Mouse (Mus musculus) CD4-positive, CD25-positive, alpha-beta regulatory T cell, adult 4 months (primary cell): ENCODE data around the gene Lrp2. TPM values are rescaled to one million over a fixed set of nuclear protein-coding genes. Genes with fewer than 3 reads are reported as not detected.

ENCODE experiments used
- ATAC-seq: one replicate; pipeline ENCODE4 v1.8.0; 2017
- polyA plus RNA-seq, 2 experiments: library from polyadenylated mRNA; unstranded; fragments of 100-300 nt; shearing (Covaris generic); gene quantifications; one replicate each; pipeline ENCODE4 v1.2.1; 2017

Gene Lrp2
- polyA plus RNA-seq, 2 experiments from 2014 or later = 0.01 TPM; not detected in 1

DNA sequence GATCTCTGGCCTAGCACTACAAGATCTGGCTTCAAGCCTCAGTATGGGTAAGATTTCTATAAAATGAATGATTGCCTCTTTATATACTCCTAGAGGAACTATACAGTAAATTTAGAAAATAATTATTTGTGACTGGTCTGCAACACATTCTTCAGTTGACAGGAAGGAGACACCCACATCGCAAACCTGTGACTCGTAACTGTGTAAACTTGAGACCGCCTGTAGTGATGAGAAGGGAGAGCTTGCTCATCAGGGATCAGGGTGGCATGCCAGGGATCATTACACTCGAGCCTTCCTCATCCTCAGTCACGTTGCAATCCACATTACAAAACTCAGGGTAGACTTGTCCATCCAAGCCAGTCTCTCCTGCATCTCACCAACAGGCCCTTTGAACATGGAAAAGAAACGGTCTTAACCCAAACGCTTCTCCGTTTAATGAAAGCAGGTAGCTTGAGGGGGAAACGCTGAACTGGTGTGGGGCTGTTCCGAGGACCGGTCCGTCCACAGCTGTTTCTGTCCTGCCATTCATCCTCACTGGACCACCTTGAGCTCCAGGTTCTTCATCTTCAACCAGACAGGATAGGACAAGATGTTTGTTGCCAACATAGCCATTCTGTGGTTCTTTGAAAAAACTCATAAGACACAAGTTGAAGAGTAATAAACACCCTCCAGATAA, 189.0 kb downstream of the Lrp2 start:
- no peak for ATAC-seq

GRCm38 (mm10) chr2:69395597-69396248, 190.1 kb downstream of the Lrp2 start:
- no peak for ATAC-seq

- no peak for ATAC-seq
Observed at GRCm38 (mm10) chr2:69393947-69394346, 191.9 kb downstream of the Lrp2 start.

DNA sequence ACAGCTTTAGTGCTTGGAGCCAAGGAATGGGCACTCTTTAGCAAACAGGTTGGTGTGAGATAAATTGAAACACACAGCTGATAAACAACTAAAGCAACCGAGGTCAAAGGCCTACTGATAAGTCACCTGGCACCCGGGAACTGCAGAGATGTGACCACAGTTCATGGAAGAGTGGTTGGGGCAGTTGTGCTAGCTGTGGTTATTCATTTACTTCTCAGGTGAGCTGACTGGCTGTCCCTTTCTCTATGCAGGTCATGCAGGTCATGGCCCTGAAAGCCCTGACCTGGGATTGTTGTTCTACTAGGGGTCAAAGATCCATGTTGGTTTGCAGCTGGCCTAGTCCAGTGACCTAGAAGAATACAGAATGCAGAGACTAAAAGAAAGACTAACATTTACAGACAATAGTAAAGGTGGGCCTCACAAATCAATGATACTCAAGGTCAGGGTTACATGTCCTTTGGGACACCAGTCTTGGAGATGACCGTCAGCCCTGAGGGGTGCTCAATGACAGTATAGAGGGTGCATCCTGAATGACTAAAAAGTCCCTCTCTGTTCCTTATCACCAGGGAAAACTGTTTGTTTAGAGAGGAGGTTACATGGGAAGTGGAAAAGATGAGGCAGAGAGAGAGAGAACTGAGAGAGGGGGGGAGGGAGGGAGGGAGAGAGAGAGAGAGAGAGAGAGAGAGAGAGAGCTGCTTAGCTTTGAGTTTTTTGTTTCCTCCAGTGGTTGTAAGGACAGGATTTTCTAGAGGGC, 199.6 kb downstream of the Lrp2 start:
- ATAC-seq = no peak

GRCm38 (mm10) chr2:69382838-69383237, 203.0 kb downstream of the Lrp2 start:
- no peak for ATAC-seq

DNA sequence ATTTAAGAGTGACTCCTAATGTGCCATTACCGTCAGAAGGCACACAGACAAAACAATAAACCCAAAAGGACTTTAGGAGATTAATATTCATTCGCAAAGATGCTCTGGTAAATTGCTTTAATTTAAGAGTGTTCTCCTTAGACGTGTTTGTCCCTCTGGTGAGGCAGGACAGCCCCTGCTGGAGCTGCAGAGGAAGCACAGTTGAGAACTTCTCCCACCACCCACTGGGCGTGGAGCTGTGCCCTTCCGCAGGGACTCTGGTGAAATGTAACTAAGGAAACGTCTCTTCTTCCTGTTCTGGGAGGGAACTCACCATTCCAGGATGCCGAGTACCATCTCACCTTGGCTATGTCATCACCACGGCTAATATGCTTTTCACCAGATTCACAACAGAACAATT, 204.1 kb downstream of the Lrp2 start:
- ATAC-seq = no peak

- peak; percentile 74 for ATAC-seq
Observed at GRCm38 (mm10) chr2:69380281-69380680, 205.6 kb downstream of the Lrp2 start, which contains the start of gene Dhrs9. Gene Dhrs9 (plus strand): TSS chr2:69380445.

GRCm38 (mm10) chr2:69379801-69380200, 206.1 kb downstream of the Lrp2 start:
- ATAC-seq = no peak

- ATAC-seq = no peak
Observed at GRCm38 (mm10) chr2:69376780-69377179, 209.1 kb downstream of the Lrp2 start.

Other genes with a start within 250 kb of the Lrp2 start
- under 1 TPM in 1 of 2 experiments, not detected in 1; 0.43 TPM for gene Abcb11, start 243.4 kb downstream of the Lrp2 start, polyA plus RNA-seq
- gene Dhrs9, start 205.6 kb downstream of the Lrp2 start, polyA plus RNA-seq = not detected
- gene Bbs5, start 61.1 kb upstream of the Lrp2 start, polyA plus RNA-seq = 1 to 10 TPM in 1 of 2 experiments, under 1 TPM in 1; 0.91 to 2.3 TPM
- gene Klhl41, start 84.1 kb upstream of the Lrp2 start, polyA plus RNA-seq = under 1 TPM in 1 of 2 experiments, not detected in 1; 0.12 TPM
- gene Fastkd1, start 127.5 kb upstream of the Lrp2 start, polyA plus RNA-seq = 10 to 100 TPM in 1 of 2 experiments, 1 to 10 TPM in 1; 9.4 to 13.8 TPM
- gene Ppig, start 136.5 kb upstream of the Lrp2 start, polyA plus RNA-seq = 100 to 1,000 TPM; 138 to 192 TPM
- 1 to 10 TPM; 4.2 to 5.7 TPM for gene Ccdc173, start 203.5 kb upstream of the Lrp2 start, polyA plus RNA-seq
- gene Phospho2, start 203.6 kb upstream of the Lrp2 start, polyA plus RNA-seq = 10 to 100 TPM; 44.9 to 47.3 TPM
- under 1 TPM in 1 of 2 experiments, not detected in 1; 0.20 TPM for gene Klhl23, start 235.9 kb upstream of the Lrp2 start, polyA plus RNA-seq